Mouse (Mus musculus): ENCODE results near the gene Slc25a21.

Slc25a21 gene

DNA sequence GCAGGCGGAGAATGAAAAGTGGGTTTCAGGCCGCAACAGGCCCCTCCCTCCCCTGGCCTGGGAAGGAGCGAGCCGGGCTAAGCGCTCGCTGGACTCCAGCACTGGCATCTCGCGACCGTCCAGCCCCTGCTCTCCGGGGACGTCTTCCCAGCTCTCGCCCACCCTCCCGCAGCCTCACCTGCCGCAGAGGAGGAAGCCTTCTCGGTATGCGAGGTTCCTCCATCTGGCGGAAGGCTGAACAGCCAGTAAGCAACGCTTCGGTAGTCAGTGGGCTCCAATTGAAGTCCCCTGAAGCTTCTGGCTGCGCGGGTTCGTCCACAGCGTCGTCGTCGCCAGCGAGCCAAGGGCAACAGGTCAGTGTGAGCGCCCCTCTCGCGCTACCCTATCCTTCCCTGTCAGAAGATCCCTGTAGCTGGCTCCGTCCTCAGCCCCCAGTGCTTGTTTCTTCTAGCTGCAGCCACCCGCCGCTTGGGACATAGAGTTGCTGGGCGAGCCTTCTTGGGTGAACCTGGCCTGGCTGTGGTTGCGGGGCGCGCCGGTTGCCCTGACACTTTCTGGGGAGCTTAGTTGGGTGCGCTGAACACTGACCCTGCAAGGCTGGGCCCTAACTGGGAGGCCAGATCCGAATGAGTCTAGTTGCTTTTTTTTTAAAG is 505.7 kb downstream of the Slc25a21 start, which contains the start of gene Pax9:
Gene Pax9, plus strand, starts transcription at position 341 of the 653 bp plus-strand sequence.
- DNase-seq (ENCODE audit: low spot score): no peak

DNA sequence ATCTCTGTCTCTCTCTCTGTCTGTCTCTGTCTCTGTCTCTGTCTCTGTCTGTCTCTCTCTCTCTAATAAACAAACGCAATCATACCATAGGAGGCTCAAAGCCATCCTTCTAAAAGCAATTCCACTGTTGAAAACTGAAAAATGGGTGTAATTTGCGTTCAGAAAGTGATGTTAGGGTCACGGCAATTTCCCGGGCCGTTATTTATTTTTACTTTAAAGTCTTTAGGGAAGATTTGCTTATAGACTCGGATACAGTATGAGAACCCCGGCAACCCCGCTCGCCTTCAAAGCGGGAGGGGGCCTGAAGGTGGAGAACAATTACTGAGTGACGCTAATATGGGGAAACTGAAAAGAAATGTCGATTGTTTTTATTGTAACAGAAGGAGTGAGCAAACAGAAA is 506.3 kb downstream of the Slc25a21 start:
- no peak for DNase-seq (ENCODE audit: low spot score)

DNA sequence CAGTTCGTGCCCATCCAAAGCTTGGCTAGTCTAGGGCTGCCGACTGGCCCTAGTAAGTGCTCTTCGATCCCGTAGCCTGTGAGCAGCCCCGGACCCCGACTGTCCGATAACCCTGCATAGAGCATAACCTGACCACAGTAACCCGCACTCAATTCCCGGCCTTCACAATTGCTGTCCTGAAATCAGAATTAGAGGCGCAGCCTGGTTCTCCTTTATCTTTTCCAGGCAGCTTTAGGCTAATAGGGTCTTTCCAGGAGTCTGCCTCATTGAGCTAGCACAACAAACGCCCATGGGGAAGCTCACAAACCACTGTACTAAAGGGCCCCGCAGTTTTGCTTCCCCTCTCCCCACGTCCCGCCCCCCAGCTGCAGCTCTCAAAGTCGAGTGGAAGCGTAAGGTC is 506.9 kb downstream of the Slc25a21 start:
- DNase-seq (ENCODE audit: low spot score): no peak

DNA sequence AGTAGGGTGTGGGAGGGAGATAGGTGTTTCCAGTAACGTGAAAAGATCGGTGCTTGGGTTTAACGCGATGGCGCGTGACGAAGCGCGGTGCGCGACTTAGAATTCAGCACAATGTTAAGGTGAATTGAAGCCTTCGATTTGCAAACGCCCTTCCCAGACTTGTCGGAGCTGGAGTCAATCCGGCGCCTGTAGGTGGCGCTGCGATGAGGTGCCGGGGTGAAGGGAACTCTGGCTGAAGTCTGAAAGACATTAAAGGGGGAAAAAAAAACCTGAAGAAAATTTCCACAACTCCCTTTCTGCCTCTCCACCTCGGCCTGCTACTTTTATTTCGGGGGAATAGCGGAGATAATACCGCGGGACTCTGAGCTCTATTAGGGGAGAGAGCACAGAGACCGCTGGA is 507.5 kb downstream of the Slc25a21 start:
- DNase-seq (ENCODE audit: low spot score): no peak

DNA sequence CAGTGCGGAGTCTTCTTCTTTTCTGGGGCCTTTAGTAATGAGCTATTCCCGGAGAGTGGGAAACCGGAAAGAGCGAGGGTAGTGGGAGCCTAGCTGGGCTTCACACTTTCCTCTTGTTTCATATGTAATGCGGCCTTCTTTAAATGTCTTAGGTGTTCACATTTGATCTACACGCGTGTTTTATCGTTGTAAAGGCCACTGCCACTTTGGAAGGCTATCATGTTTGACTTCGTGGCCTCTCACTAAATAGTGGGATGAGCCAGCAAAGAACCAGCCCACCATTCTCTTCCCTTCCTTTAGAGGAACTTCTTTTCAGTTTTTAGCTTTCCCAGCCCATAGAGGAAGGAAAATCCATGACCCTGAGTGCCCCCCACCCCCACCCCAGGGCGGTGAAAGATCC is 507.9 kb downstream of the Slc25a21 start:
- DNase-seq (ENCODE audit: low spot score): no peak

DNA sequence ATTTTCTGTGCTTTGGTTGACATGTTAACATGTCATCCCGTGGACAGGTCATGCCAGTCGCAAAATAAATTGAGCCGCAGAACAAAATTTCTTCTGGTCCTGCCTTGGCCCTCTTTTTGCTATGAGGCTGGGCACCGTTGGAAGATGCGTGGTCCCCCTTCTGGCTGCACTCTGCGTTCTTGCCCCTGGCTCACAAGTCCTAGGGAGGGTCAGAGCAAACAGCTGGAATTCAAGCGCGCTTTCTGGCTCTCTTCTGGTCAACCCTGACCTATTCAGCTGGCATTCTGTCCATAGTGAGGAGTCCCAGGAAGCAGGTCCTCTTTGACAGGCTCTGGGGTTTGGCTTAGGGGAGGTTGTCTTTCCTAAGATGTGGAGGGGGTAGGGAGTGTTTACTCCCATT is 508.4 kb downstream of the Slc25a21 start:
- DNase-seq (ENCODE audit: low spot score): no peak

DNA sequence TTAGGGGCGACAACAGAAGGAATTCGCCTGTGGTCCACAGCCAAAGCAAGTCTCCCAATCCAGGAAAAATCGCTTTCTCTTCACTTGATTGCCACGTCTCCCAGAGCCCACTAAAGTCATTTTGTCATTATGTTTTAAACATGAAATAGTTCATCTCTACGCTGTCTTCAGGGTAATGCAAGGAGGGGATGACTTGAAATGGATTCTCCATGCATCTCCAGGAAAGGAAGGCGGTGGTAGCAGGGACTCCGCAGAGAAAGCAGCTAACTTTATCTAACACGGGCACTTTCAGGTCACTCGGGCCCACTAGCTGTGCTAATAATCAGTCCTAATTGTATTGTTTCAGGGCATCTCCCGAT is 508.8 kb downstream of the Slc25a21 start:
- DNase-seq (ENCODE audit: low spot score): no peak

DNA sequence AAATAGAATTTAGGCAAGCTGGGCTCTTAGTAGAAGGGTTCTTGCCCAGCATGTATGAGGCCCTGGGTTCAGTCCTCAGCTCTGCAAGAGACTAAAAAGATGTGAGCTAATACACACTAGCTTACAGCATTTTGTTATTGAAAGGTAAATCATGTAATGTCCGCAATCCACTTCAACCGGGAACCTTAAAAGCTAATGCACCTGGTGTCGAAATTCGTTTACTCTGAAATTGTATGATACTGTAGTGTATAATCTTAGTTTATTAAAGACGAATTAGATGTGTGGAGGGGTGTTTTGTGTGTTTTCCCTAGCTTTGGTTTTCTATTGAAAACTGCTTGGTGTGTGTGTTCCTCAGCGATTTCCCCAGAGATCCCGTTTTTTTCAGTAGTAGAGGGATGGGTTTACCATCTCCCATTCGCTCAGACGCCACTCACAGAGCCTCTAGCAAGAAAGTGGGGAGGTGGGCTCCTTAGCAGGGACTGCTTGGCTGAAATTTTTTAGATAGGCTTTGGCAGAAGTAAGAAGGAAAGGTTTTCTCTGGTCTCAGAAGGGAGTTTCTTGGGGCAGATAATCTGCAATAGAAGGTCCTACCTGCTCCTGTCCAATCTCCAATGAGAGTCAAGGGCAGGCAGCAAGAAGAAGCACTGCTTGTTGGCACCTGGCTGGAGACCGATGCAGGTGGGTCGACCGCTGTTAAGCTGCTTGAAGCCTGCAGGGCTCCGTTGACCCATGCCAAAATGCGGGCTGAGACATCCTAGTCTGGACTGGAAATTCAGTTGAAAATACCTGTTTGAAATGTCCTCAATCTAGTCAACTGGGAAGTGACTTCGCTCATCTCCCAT is 509.4 kb downstream of the Slc25a21 start:
- DNase-seq (ENCODE audit: low spot score): no peak

DNA sequence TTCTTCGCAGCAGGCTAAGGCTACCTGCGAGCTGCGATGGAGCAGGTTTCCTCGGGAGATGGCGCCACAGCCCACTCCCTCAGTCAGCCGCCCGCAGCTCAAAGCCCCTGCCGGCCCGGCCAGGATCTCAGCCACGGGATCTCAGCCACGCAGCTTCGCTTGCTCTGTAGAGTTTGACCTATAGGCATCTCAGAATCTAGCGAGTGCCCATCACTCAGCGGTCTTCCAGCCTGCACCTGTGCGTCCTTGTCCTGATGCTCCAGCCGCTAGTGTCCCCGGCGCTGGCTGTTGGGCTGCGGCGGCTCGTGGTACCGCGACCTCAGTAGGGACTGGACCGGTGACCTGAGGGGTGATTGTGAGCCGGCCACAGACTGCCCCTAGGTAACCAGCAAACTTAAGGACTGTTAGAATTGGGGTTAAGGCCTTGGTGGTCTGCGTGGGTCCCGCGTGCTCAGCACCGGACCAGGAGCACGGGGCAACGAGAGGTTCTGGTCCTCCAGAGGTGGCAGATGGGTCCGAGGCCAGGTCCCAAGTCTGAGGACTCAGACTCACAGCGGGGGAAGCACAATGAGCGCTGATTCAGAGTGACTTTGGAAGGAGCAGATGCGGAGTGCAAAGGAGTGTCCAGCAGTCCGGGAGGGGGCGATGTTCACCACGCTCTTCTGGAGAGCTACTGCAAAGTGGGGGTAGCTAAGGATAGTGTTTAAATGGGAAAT is 516.0 kb downstream of the Slc25a21 start:
- DNase-seq (ENCODE audit: low spot score): no peak

DNA sequence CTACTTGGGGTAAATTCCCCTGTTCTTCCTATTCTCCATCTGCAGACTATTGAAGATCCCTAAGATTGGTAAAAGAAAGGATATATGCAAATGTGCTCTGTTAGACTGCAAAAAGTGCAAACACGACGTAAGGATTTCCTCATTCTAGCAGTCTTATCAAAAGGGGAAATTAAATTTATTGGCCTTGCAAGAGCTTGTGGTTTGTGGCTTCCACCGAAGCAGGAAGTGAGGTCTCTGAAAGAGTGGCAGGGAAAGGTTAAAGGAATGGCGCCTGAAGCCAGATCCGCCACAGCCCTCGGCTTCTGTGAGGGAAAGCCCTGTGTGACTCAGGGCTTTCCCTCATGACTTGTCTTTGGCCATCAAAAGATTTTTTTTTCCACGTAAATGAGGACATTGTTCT is 519.7 kb downstream of the Slc25a21 start:
- no peak for DNase-seq (ENCODE audit: low spot score)

DNA sequence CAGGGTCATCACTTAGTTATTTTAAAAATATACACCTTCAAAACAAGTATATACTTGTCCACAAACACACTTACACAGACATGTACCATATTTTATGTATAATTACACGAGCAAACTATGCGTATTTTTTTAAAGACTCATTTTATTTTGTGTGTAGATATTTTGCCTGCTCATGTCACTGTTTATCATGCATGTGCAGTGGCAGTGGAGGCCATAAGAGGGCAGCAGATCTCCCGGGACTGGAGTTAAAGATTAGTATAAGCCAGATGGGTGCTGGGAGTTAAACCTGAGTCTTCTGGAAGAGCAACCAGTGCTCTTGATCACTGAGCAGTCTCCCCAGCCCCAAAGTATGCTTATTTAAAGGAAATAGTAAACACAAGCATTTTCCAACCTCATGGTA is 522.5 kb downstream of the Slc25a21 start:
- no peak for DNase-seq (ENCODE audit: low spot score)

DNA sequence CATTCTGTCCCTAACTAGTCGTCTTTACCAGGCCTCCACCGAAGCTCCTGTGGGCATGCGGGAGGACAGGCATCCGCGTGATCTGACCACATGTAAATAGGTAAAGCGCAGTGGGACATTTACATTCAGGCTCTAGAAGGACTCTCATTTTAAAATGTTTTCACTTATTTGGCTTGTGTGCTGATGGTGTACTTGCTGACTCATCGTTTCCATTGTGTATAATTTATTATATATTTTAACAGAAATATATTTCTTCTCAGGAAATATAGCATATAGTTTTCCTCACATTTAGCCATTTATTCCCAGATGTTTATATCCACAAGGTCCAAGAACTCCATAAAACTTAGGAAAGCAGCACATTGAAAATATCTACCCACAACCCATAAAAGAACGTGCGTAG is 526.5 kb downstream of the Slc25a21 start:
- no peak for DNase-seq (ENCODE audit: low spot score)

DNA sequence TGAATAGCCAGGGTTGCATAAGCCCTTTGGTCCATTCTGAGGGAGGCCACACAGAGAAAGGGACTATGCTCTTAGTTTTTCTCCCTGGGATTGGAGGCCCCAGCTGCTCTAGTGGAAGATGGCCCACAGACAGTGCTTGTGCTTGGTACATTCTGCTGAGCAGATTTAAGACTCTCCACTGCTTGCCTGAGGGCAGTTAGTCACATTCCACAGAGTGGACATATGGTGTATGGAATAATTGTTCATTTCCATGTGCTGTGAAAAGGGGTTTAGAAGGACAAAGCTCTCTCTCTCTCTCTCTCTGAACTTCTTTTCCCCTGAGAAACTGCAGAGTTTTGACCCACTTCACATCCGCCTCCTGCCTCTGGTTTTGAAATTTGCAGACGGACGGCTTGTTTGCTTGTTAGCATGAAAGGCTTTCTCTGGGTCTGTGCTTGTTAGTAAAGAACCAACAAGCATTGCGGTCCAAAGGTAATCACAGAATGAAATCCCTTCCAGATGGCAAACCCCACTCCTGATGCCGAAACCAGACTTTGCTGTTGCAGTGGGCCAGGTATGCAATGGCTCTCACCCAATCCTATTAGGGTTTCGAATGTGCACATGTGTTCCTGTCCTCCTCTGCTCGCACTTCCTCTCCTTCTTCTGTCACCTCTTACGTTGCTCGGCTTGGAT is 527.7 kb downstream of the Slc25a21 start:
- DNase-seq (ENCODE audit: low spot score): no peak
